ENCODE assay signal across 32 mouse cellular contexts in genomic region chr3:137642568-137642967, GRCm38 (mm10). TPM values are rescaled to one million over a fixed set of nuclear protein-coding genes. Genes with fewer than 3 reads are reported as not detected.
A peak's percentile ranks its signal among the peaks of the same experiment; 100 is the strongest.
DNase-seq lines count a peak whose midpoint lies in the region; ATAC-seq and TF ChIP-seq lines count a peak whose summit lies in the region.
"Had no signal": no experiment of that assay in that cellular context is flagged by ENCODE, and none has a peak within 500 bp of the region (broad histone marks: within the 10 kb centered on the region; RNA-seq: fewer than 3 reads in every experiment).

No protein-coding gene starts in this region.

- DNase-seq in gastrocnemius, adult 18-20 months (ENCODE audit: low spot score), result peak; percentile 37
- DNase-seq in gastrocnemius, postnatal 25 days, result no peak
- DNase-seq in midbrain, embryonic 11.5 days (ENCODE audit: low spot score, missing footprints), result peak; percentile 56
- peak; percentile 53 for DNase-seq in R1 (ENCODE audit: low read depth, low spot score)
- DNase-seq in limb, embryonic 10.5 days (ENCODE audit: low spot score), result peak; percentile 7
- no peak for DNase-seq in kidney, adult 2 months
- DNase-seq in hindbrain, embryonic 11.5 days (ENCODE audit: low spot score), result no peak
- DNase-seq: adrenal gland, adult 8-10 months; adrenal gland, postnatal 14 days; adrenal gland, postnatal 36 days; B cell, adult 2 months; cerebellum, adult 11-12 months; cerebellum, adult 2 months; cerebellum, adult 9-10 months; cerebellum, postnatal 14 days; cerebellum, postnatal 36 days; embryo, embryonic 11 days had no signal

- no peak for ATAC-seq in midbrain, embryonic 11.5 days (ENCODE audit: low FRiP score)
- ATAC-seq in midbrain, embryonic 15.5 days (replicated peaks), result no peak
- no peak for ATAC-seq in hindbrain, embryonic 11.5 days (ENCODE audit: low FRiP score)
- ATAC-seq: activated CD4-positive, CD25-positive, alpha-beta regulatory T cell, adult 4 months; CD4-positive, CD25-positive, alpha-beta regulatory T cell, adult 4 months; forebrain, embryonic 16.5 days; Patski had no signal

- TF ChIP-seq CTCF in kidney, adult 2 months (conservative IDR thresholded peaks at IDR 0.05; ENCODE audit: insufficient read depth, insufficient read length, low read depth, low read length), result no peak

- H3K9ac ChIP-seq in midbrain, embryonic 11.5 days (ENCODE audit: low read length), result no peak overlapping the region
- no peak overlapping the region for H3K9ac ChIP-seq in midbrain, embryonic 15.5 days
- H3K9ac ChIP-seq in hindbrain, embryonic 11.5 days (ENCODE audit: low read depth, low read length), result no peak overlapping the region
- H3K9ac ChIP-seq: embryonic facial prominence, embryonic 13.5 days; embryonic facial prominence, embryonic 15.5 days; forebrain, embryonic 12.5 days had no signal

- peaks cover 7% of the 10 kb centered on the region; the same call in 1 of the 2 replicates for H3K4me1 ChIP-seq in midbrain, embryonic 11.5 days (ENCODE audit: control insufficient read depth, insufficient read depth, low read length)
- H3K4me1 ChIP-seq in midbrain, embryonic 15.5 days, result no peaks in the 10 kb centered on the region; the same call in 1 of the 2 replicates
- peaks cover 43% of the 10 kb centered on the region for H3K4me1 ChIP-seq in limb, embryonic 10.5 days
- H3K4me1 ChIP-seq in kidney, adult 2 months (ENCODE audit: control insufficient read depth, insufficient read depth, low read length), result no peaks in the 10 kb centered on the region
- no peaks in the 10 kb centered on the region for H3K4me1 ChIP-seq in hindbrain, embryonic 11.5 days (replicated peaks; ENCODE audit: control insufficient read depth, insufficient read depth, low read length)

- H3K9me3 ChIP-seq in midbrain, embryonic 11.5 days (ENCODE audit: control insufficient read depth, low read length), result no peaks in the 10 kb centered on the region
- no peaks in the 10 kb centered on the region for H3K9me3 ChIP-seq in midbrain, embryonic 15.5 days
- H3K9me3 ChIP-seq in limb, embryonic 10.5 days (replicated peaks), result no peaks in the 10 kb centered on the region
- H3K9me3 ChIP-seq in hindbrain, embryonic 11.5 days (ENCODE audit: control insufficient read depth, low read length), result no peaks in the 10 kb centered on the region
- H3K9me3 ChIP-seq: embryonic facial prominence, embryonic 13.5 days; embryonic facial prominence, embryonic 15.5 days; forebrain, embryonic 10.5 days; forebrain, embryonic 12.5 days; G1E had no signal

- TF ChIP-seq POLR2A in kidney, adult 2 months (IDR thresholded peaks at IDR 0.05; ENCODE audit: low read depth, low read length), result no peak

- 58% methylated on average over 3 of the region's 3 CpGs for WGBS in midbrain, embryonic 11.5 days
- 51% methylated on average over 3 of the region's 3 CpGs for WGBS in midbrain, embryonic 15.5 days
- WGBS in limb, embryonic 10.5 days, result 71% methylated on average over 3 of the region's 3 CpGs
- WGBS in kidney, adult 2 months, result 72% methylated on average over 3 of the region's 3 CpGs
- 50% methylated on average over 3 of the region's 3 CpGs for WGBS in hindbrain, embryonic 11.5 days

- H3K4me3 ChIP-seq in midbrain, embryonic 11.5 days (ENCODE audit: low read depth, low read length), result no peak overlapping the region
- no peak overlapping the region for H3K4me3 ChIP-seq in midbrain, embryonic 15.5 days
- no peak overlapping the region for H3K4me3 ChIP-seq in limb, embryonic 10.5 days
- no peak overlapping the region for H3K4me3 ChIP-seq in kidney, adult 2 months (ENCODE audit: insufficient read depth, low read depth, low read length)
- H3K4me3 ChIP-seq in hindbrain, embryonic 11.5 days (ENCODE audit: low read depth, low read length), result no peak overlapping the region
- H3K4me3 ChIP-seq: embryonic facial prominence, embryonic 13.5 days; embryonic facial prominence, embryonic 15.5 days; erythroblast, embryonic 14.5 days; forebrain, embryonic 10.5 days; forebrain, embryonic 12.5 days had no signal

- no peaks in the 10 kb centered on the region for H3K27me3 ChIP-seq in midbrain, embryonic 11.5 days (ENCODE audit: control insufficient read depth, insufficient read depth, low read length)
- H3K27me3 ChIP-seq in midbrain, embryonic 15.5 days (replicated peaks), result no peaks in the 10 kb centered on the region
- no peaks in the 10 kb centered on the region for H3K27me3 ChIP-seq in limb, embryonic 10.5 days (ENCODE audit: low read depth, poor library complexity, severe bottlenecking)
- H3K27me3 ChIP-seq in kidney, adult 2 months (replicated peaks; ENCODE audit: control insufficient read depth, insufficient read depth, low read length), result no peaks in the 10 kb centered on the region
- H3K27me3 ChIP-seq in hindbrain, embryonic 11.5 days (ENCODE audit: control insufficient read depth, insufficient read depth, low read length), result no peaks in the 10 kb centered on the region
- H3K27me3 ChIP-seq: embryonic facial prominence, embryonic 13.5 days; embryonic facial prominence, embryonic 15.5 days; forebrain, embryonic 12.5 days; Patski had no signal

- no peaks in the 10 kb centered on the region for H3K36me3 ChIP-seq in midbrain, embryonic 11.5 days (ENCODE audit: control insufficient read depth, insufficient read depth, low read length)
- H3K36me3 ChIP-seq in midbrain, embryonic 15.5 days (replicated peaks), result no peaks in the 10 kb centered on the region
- no peaks in the 10 kb centered on the region for H3K36me3 ChIP-seq in limb, embryonic 10.5 days
- H3K36me3 ChIP-seq in kidney, adult 2 months (ENCODE audit: control insufficient read depth, insufficient read depth, low read length), result no peaks in the 10 kb centered on the region
- no peaks in the 10 kb centered on the region for H3K36me3 ChIP-seq in hindbrain, embryonic 11.5 days (ENCODE audit: control insufficient read depth, insufficient read depth, low read length)
- H3K36me3 ChIP-seq: embryonic facial prominence, embryonic 13.5 days; embryonic facial prominence, embryonic 15.5 days; forebrain, embryonic 10.5 days; forebrain, embryonic 12.5 days; G1E had no signal

- no peak overlapping the region for H3K27ac ChIP-seq in midbrain, embryonic 11.5 days (ENCODE audit: low read depth, low read length)
- H3K27ac ChIP-seq in midbrain, embryonic 15.5 days, result no peak overlapping the region
- no peak overlapping the region for H3K27ac ChIP-seq in limb, embryonic 10.5 days
- H3K27ac ChIP-seq in kidney, adult 2 months (ENCODE audit: insufficient read depth, low read depth, low read length), result no peak overlapping the region
- H3K27ac ChIP-seq in hindbrain, embryonic 11.5 days (ENCODE audit: low read depth, low read length), result no peak overlapping the region
- H3K27ac ChIP-seq: embryonic facial prominence, embryonic 13.5 days; embryonic facial prominence, embryonic 15.5 days; forebrain, embryonic 10.5 days; forebrain, embryonic 12.5 days had no signal

- no peak overlapping the region for H3K4me2 ChIP-seq in midbrain, embryonic 11.5 days
- no peak overlapping the region for H3K4me2 ChIP-seq in midbrain, embryonic 15.5 days
- no peak overlapping the region for H3K4me2 ChIP-seq in hindbrain, embryonic 11.5 days (replicated peaks; ENCODE audit: low read depth, low read length)
- H3K4me2 ChIP-seq: embryonic facial prominence, embryonic 13.5 days; embryonic facial prominence, embryonic 15.5 days; forebrain, embryonic 12.5 days had no signal

RNA-seq across cellular contexts. Expression of gene Ddit4l, which starts 21.2 kb away (rescaled TPM):
- 100 to 1,000 TPM; 205 to 307 TPM for total RNA-seq in gastrocnemius, adult 18-20 months (2021)
- 100 to 1,000 TPM; 126 to 231 TPM for total RNA-seq in gastrocnemius, postnatal 25 days (2021)
- polyA plus RNA-seq in midbrain, embryonic 11.5 days (2014; fragmentation: Nextera tagmentation; extraction: Ambion mirVana), result 13.7 and 16.8 TPM in 2 replicates
- polyA plus RNA-seq in midbrain, embryonic 15.5 days (2015; fragmentation: Nextera tagmentation; extraction: Ambion mirVana), result 5.8 and 9.0 TPM in 2 replicates
- 3.8 and 6.3 TPM in 2 replicates for polyA plus RNA-seq in limb, embryonic 10.5 days (2016; fragmentation: Nextera tagmentation; extraction: Ambion mirVana)
- polyA plus RNA-seq in kidney, adult 2 months (2012; rRNA removed), result 7.0 and 12.0 TPM in 2 replicates
- polyA plus RNA-seq in hindbrain, embryonic 11.5 days (2014; fragmentation: Nextera tagmentation; extraction: Ambion mirVana), result 8.3 and 8.6 TPM in 2 replicates
- total RNA-seq: common myeloid progenitor, adult 5-6 weeks had no signal
- polyA plus RNA-seq: CD4-positive, CD25-positive, alpha-beta regulatory T cell, adult 4 months; erythroblast, embryonic 14.5 days; G1E had no signal

RNA-seq across cellular contexts. Expression of gene Gm21962, which starts 28.8 kb away (rescaled TPM):
- total RNA-seq in gastrocnemius, adult 18-20 months (2021), result not detected
- not detected for total RNA-seq in gastrocnemius, postnatal 25 days (2021)
- polyA plus RNA-seq in midbrain, embryonic 11.5 days (2014; fragmentation: Nextera tagmentation; extraction: Ambion mirVana), result not detected in 2 replicates
- not detected in 2 replicates for polyA plus RNA-seq in midbrain, embryonic 15.5 days (2015; fragmentation: Nextera tagmentation; extraction: Ambion mirVana)
- not detected in 2 replicates for polyA plus RNA-seq in limb, embryonic 10.5 days (2016; fragmentation: Nextera tagmentation; extraction: Ambion mirVana)
- not detected in 2 replicates for polyA plus RNA-seq in kidney, adult 2 months (2012; rRNA removed)
- polyA plus RNA-seq in hindbrain, embryonic 11.5 days (2014; fragmentation: Nextera tagmentation; extraction: Ambion mirVana), result not detected in 2 replicates
- total RNA-seq: adrenal gland, adult 18-20 months; adrenal gland, adult 8-10 months; adrenal gland, postnatal 14 days; adrenal gland, postnatal 36 days had no signal
- polyA plus RNA-seq: activated CD4-positive, CD25-positive, alpha-beta regulatory T cell, adult 4 months; CD4-positive, CD25-positive, alpha-beta regulatory T cell, adult 4 months; cerebellum, adult 2 months; embryonic facial prominence, embryonic 11.5 days; embryonic facial prominence, embryonic 13.5 days; embryonic facial prominence, embryonic 15.5 days; erythroblast, embryonic 14.5 days; forebrain, embryonic 10.5 days; forebrain, embryonic 12.5 days; forebrain, embryonic 14.5 days; forebrain, embryonic 16.5 days; G1E; Patski had no signal

Comparison
In these comparisons a context has a peak if more than half of its experiments do, and no peak if none do; other contexts are left out.
1. DNase-seq: peak in gastrocnemius, adult 18-20 months (single experiment), midbrain, embryonic 11.5 days (single experiment), R1 (single experiment) and limb, embryonic 10.5 days (single experiment); none in gastrocnemius, postnatal 25 days (single experiment), kidney, adult 2 months (single experiment) and hindbrain, embryonic 11.5 days (single experiment).